Mouse (Mus musculus): ENCODE results near the gene Tmbim6. TPM values are rescaled to one million over a fixed set of nuclear protein-coding genes. Genes with fewer than 3 reads are reported as not detected.

Gene Tmbim6
- polyA plus RNA-seq, 1 experiment from 2014 or later, result 225 TPM

GRCm38 (mm10) chr15:99417692-99418271 is 25.1 kb downstream of the Tmbim6 start:
- DNase-seq (ENCODE audit: low spot score), result no peak
- Histone ChIP-seq H3K4me3 (ENCODE audit: low read depth, low read length) (no peak overlapping the region), H3K9me3 (ENCODE audit: control insufficient read depth, low read length) (no peaks in the 10 kb centered on the region), H3K4me2 (ENCODE audit: low read depth, severe bottlenecking) (no peak overlapping the region), H3K36me3 (ENCODE audit: control insufficient read depth, insufficient read depth, low read length) (peaks cover 4% of the 10 kb centered on the region; the same call in 1 of the 2 replicates), H3K27me3 (ENCODE audit: control insufficient read depth, insufficient read depth, low read length) (no peaks in the 10 kb centered on the region), H3K27ac (replicated peaks; ENCODE audit: low read depth, low read length) (no peak overlapping the region), H3K9ac (ENCODE audit: low read length) (no peak overlapping the region), H3K4me1 (ENCODE audit: control insufficient read depth, insufficient read depth, low read length) (peaks cover 9% of the 10 kb centered on the region; the same call in 1 of the 2 replicates)
- WGBS, result 34% methylated on average over 17 of the region's 17 CpGs
- ATAC-seq (ENCODE audit: insufficient number of reproducible peaks, low FRiP score, low TSS enrichment, low read depth), result no peak

GRCm38 (mm10) chr15:99420101-99420500 is 27.4 kb downstream of the Tmbim6 start:
- Histone ChIP-seq H3K4me3 (ENCODE audit: low read depth, low read length) (no peak overlapping the region), H3K27ac (replicated peaks; ENCODE audit: low read depth, low read length) (peak overlapping the region; percentile 85), H3K4me1 (ENCODE audit: control insufficient read depth, insufficient read depth, low read length) (peaks cover 9% of the 10 kb centered on the region; the same call in 1 of the 2 replicates), H3K27me3 (ENCODE audit: control insufficient read depth, insufficient read depth, low read length) (no peaks in the 10 kb centered on the region), H3K9me3 (ENCODE audit: control insufficient read depth, low read length) (no peaks in the 10 kb centered on the region), H3K4me2 (ENCODE audit: low read depth, severe bottlenecking) (no peak overlapping the region), H3K9ac (ENCODE audit: low read length) (no peak overlapping the region), H3K36me3 (ENCODE audit: control insufficient read depth, insufficient read depth, low read length) (peaks cover 10% of the 10 kb centered on the region; the same call in 1 of the 2 replicates)
- ATAC-seq (ENCODE audit: insufficient number of reproducible peaks, low FRiP score, low TSS enrichment, low read depth), result no peak
- no peak for DNase-seq (ENCODE audit: low spot score)
- 35% methylated on average over 5 of the region's 5 CpGs for whole genome bisulfite sequencing

- Histone ChIP-seq H3K27me3 (ENCODE audit: control insufficient read depth, insufficient read depth, low read length) (no peaks in the 10 kb centered on the region), H3K9me3 (ENCODE audit: control insufficient read depth, low read length) (no peaks in the 10 kb centered on the region), H3K27ac (replicated peaks; ENCODE audit: low read depth, low read length) (peak overlapping the region; percentile 85), H3K9ac (ENCODE audit: low read length) (no peak overlapping the region), H3K4me2 (ENCODE audit: low read depth, severe bottlenecking) (no peak overlapping the region; the same call in 1 of the 2 replicates), H3K36me3 (ENCODE audit: control insufficient read depth, insufficient read depth, low read length) (peaks cover 10% of the 10 kb centered on the region; the same call in 1 of the 2 replicates), H3K4me1 (ENCODE audit: control insufficient read depth, insufficient read depth, low read length) (peaks cover 9% of the 10 kb centered on the region; the same call in 1 of the 2 replicates), H3K4me3 (ENCODE audit: low read depth, low read length) (no peak overlapping the region)
- peak; percentile 87 for DNase-seq (ENCODE audit: low spot score)
- WGBS, result 11% methylated on average over 12 of the region's 12 CpGs
- ATAC-seq (ENCODE audit: insufficient number of reproducible peaks, low FRiP score, low TSS enrichment, low read depth), result peak; percentile 81
These were observed 27.9 kb downstream of the Tmbim6 start for GRCm38 (mm10) chr15:99420521-99421014.

- peak overlapping the region; percentile 22; the same call in 1 of the 2 replicates for H3K9ac ChIP-seq (ENCODE audit: low read length)
- H3K4me1 ChIP-seq (ENCODE audit: control insufficient read depth, insufficient read depth, low read length), result peaks cover 9% of the 10 kb centered on the region; the same call in 1 of the 2 replicates
- WGBS, result 73% methylated on average over 9 of the region's 9 CpGs
- no peak overlapping the region for H3K4me3 ChIP-seq (ENCODE audit: low read depth, low read length)
- no peaks in the 10 kb centered on the region for H3K9me3 ChIP-seq (ENCODE audit: control insufficient read depth, low read length)
- ATAC-seq (ENCODE audit: insufficient number of reproducible peaks, low FRiP score, low TSS enrichment, low read depth), result no peak; the same call in none of the 2 replicates
- H3K27me3 ChIP-seq (ENCODE audit: control insufficient read depth, insufficient read depth, low read length), result no peaks in the 10 kb centered on the region
- H3K4me2 ChIP-seq (ENCODE audit: low read depth, severe bottlenecking), result no peak overlapping the region; the same call in 1 of the 2 replicates
- H3K36me3 ChIP-seq (ENCODE audit: control insufficient read depth, insufficient read depth, low read length), result peaks cover 10% of the 10 kb centered on the region; the same call in 1 of the 2 replicates
- H3K27ac ChIP-seq (replicated peaks; ENCODE audit: low read depth, low read length), result peak overlapping the region; percentile 85
- DNase-seq (ENCODE audit: low spot score), result peak; percentile 63
These were observed 28.5 kb downstream of the Tmbim6 start for GRCm38 (mm10) chr15:99421152-99421551.

- H3K9me3 ChIP-seq (ENCODE audit: control insufficient read depth, low read length), result no peaks in the 10 kb centered on the region
- no peak overlapping the region; the same call in 1 of the 2 replicates for H3K9ac ChIP-seq (ENCODE audit: low read length)
- ATAC-seq (ENCODE audit: insufficient number of reproducible peaks, low FRiP score, low TSS enrichment, low read depth), result no peak
- H3K27me3 ChIP-seq (ENCODE audit: control insufficient read depth, insufficient read depth, low read length), result no peaks in the 10 kb centered on the region
- H3K4me2 ChIP-seq (ENCODE audit: low read depth, severe bottlenecking), result no peak overlapping the region
- peaks cover 9% of the 10 kb centered on the region; the same call in 1 of the 2 replicates for H3K4me1 ChIP-seq (ENCODE audit: control insufficient read depth, insufficient read depth, low read length)
- DNase-seq (ENCODE audit: low spot score), result no peak
- 89% methylated on average over 8 of the region's 8 CpGs for WGBS
- H3K4me3 ChIP-seq (ENCODE audit: low read depth, low read length), result no peak overlapping the region
- peaks cover 14% of the 10 kb centered on the region; the same call in 1 of the 2 replicates for H3K36me3 ChIP-seq (ENCODE audit: control insufficient read depth, insufficient read depth, low read length)
- H3K27ac ChIP-seq (replicated peaks; ENCODE audit: low read depth, low read length), result peak overlapping the region; percentile 85
These were observed 29.0 kb downstream of the Tmbim6 start for GRCm38 (mm10) chr15:99421676-99422075.

- no peak for DNase-seq (ENCODE audit: low spot score)
- no peak overlapping the region for H3K4me3 ChIP-seq (ENCODE audit: low read depth, low read length)
- 94% methylated on average over 23 of the region's 23 CpGs for WGBS
- H3K9me3 ChIP-seq (ENCODE audit: control insufficient read depth, low read length), result no peaks in the 10 kb centered on the region
- no peaks in the 10 kb centered on the region for H3K27me3 ChIP-seq (ENCODE audit: control insufficient read depth, insufficient read depth, low read length)
- H3K36me3 ChIP-seq (ENCODE audit: control insufficient read depth, insufficient read depth, low read length), result peaks cover 19% of the 10 kb centered on the region; the same call in 1 of the 2 replicates
- no peak for ATAC-seq (ENCODE audit: insufficient number of reproducible peaks, low FRiP score, low TSS enrichment, low read depth)
- peaks cover 9% of the 10 kb centered on the region; the same call in 1 of the 2 replicates for H3K4me1 ChIP-seq (ENCODE audit: control insufficient read depth, insufficient read depth, low read length)
- no peak overlapping the region for H3K9ac ChIP-seq (ENCODE audit: low read length)
- H3K4me2 ChIP-seq (ENCODE audit: low read depth, severe bottlenecking), result no peak overlapping the region
- H3K27ac ChIP-seq (replicated peaks; ENCODE audit: low read depth, low read length), result no peak overlapping the region
These were observed 29.9 kb downstream of the Tmbim6 start for GRCm38 (mm10) chr15:99422551-99422950.

GRCm38 (mm10) chr15:99423131-99423530 is 30.4 kb downstream of the Tmbim6 start:
- Histone ChIP-seq H3K27me3 (ENCODE audit: control insufficient read depth, insufficient read depth, low read length) (no peaks in the 10 kb centered on the region), H3K4me2 (ENCODE audit: low read depth, severe bottlenecking) (no peak overlapping the region), H3K9me3 (ENCODE audit: control insufficient read depth, low read length) (no peaks in the 10 kb centered on the region), H3K9ac (ENCODE audit: low read length) (no peak overlapping the region), H3K4me3 (ENCODE audit: low read depth, low read length) (no peak overlapping the region), H3K4me1 (ENCODE audit: control insufficient read depth, insufficient read depth, low read length) (peaks cover 6% of the 10 kb centered on the region; the same call in 1 of the 2 replicates), H3K27ac (replicated peaks; ENCODE audit: low read depth, low read length) (no peak overlapping the region), H3K36me3 (ENCODE audit: control insufficient read depth, insufficient read depth, low read length) (peaks cover 23% of the 10 kb centered on the region; the same call in 1 of the 2 replicates)
- 85% methylated on average over 10 of the region's 10 CpGs for WGBS
- DNase-seq (ENCODE audit: low spot score) (no peak), ATAC-seq (ENCODE audit: insufficient number of reproducible peaks, low FRiP score, low TSS enrichment, low read depth) (no peak)

- Histone ChIP-seq H3K4me1 (ENCODE audit: control insufficient read depth, insufficient read depth, low read length) (peaks cover 6% of the 10 kb centered on the region; the same call in 1 of the 2 replicates), H3K9ac (ENCODE audit: low read length) (no peak overlapping the region; the same call in 1 of the 2 replicates), H3K4me2 (ENCODE audit: low read depth, severe bottlenecking) (no peak overlapping the region), H3K27me3 (ENCODE audit: control insufficient read depth, insufficient read depth, low read length) (no peaks in the 10 kb centered on the region), H3K4me3 (ENCODE audit: low read depth, low read length) (no peak overlapping the region), H3K36me3 (ENCODE audit: control insufficient read depth, insufficient read depth, low read length) (peaks cover 26% of the 10 kb centered on the region), H3K27ac (replicated peaks; ENCODE audit: low read depth, low read length) (no peak overlapping the region), H3K9me3 (ENCODE audit: control insufficient read depth, low read length) (no peaks in the 10 kb centered on the region)
- no peak for DNase-seq (ENCODE audit: low spot score)
- WGBS, result 91% methylated on average over 9 of the region's 9 CpGs
- ATAC-seq (ENCODE audit: insufficient number of reproducible peaks, low FRiP score, low TSS enrichment, low read depth), result no peak
These were observed 31.2 kb downstream of the Tmbim6 start for GRCm38 (mm10) chr15:99423884-99424283.

All from limb, embryonic 11.5 days (tissue).